Mouse (Mus musculus): ENCODE data around the gene Tcf19. TPM values are rescaled to one million over a fixed set of nuclear protein-coding genes. Genes with fewer than 3 reads are reported as not detected.
"Not testable (repeated sequence)": the region's sequence is repeated elsewhere in the genome, so short reads cannot be mapped to it uniquely, and the experiment has no call there.

The Tcf19 gene
- polyA plus RNA-seq, 1 experiment from 2014 or later, result 56.7 TPM

- H3K36me3 ChIP-seq, result peaks cover 40% of the 10 kb centered on the region
- peak overlapping the region; percentile 88 for H3K27ac ChIP-seq (replicated peaks)
- H3K27me3 ChIP-seq (ENCODE audit: low read depth, poor library complexity, severe bottlenecking), result 0 out of 2 replicates have a peak, but pooled peaks cover 8% of the 10 kb centered on the region
- H3K4me3 ChIP-seq, result peak overlapping the region; percentile 75
- H3K9me3 ChIP-seq (replicated peaks), result no peaks in the 10 kb centered on the region
- 12% methylated on average over 12 of the region's 12 CpGs for WGBS
- H3K4me1 ChIP-seq, result peaks cover 39% of the 10 kb centered on the region
- DNase-seq (ENCODE audit: low spot score), result no peak
These were observed 902 bp upstream of the Tcf19 start for GRCm38 (mm10) chr17:35517526-35517925.

- no peaks in the 10 kb centered on the region for H3K9me3 ChIP-seq (replicated peaks)
- H3K4me1 ChIP-seq, result peaks cover 39% of the 10 kb centered on the region
- peak overlapping the region; percentile 75 for H3K4me3 ChIP-seq
- peaks cover 33% of the 10 kb centered on the region for H3K36me3 ChIP-seq
- DNase-seq (ENCODE audit: low spot score), result peak; percentile 56
- peak overlapping the region; percentile 88 for H3K27ac ChIP-seq (replicated peaks)
- 0 out of 2 replicates have a peak, but pooled peaks cover 8% of the 10 kb centered on the region for H3K27me3 ChIP-seq (ENCODE audit: low read depth, poor library complexity, severe bottlenecking)
- 7% methylated on average over 25 of the region's 25 CpGs for WGBS
These were observed 548 bp downstream of the Tcf19 start for GRCm38 (mm10) chr17:35515911-35516640.

DNA sequence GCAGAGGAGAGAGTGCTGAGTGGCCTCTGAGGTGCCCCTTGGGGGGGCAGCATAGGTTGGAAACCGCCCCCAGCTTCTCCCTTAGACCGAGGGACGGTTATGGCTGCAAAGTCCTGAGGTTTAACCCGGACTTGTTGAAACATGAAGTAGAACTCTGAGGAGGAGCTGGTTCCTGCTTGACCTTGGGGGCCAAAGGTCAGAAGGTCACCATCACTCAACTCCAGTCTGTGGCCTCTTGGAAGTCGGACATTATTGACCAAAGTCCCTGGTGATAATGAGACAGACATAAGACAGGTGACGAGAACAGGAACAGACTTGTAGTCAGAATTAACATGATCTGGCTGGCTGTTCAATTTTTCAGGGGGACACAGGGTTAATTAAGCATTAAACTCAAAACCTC lies 1.9 kb downstream of the Tcf19 start:
- Histone ChIP-seq H3K4me3 (peak overlapping the region; percentile 75), H3K27me3 (ENCODE audit: low read depth, poor library complexity, severe bottlenecking) (peaks cover 8% of the 10 kb centered on the region; the same call in 1 of the 2 replicates), H3K36me3 (peaks cover 22% of the 10 kb centered on the region), H3K27ac (replicated peaks) (peak overlapping the region; percentile 58), H3K9me3 (replicated peaks) (no peaks in the 10 kb centered on the region), H3K4me1 (peaks cover 39% of the 10 kb centered on the region)
- 58% methylated on average over 6 of the region's 6 CpGs for WGBS
- DNase-seq (ENCODE audit: low spot score), result no peak

GRCm38 (mm10) chr17:35513886-35514285 lies 2.7 kb downstream of the Tcf19 start:
- H3K36me3 ChIP-seq, result peaks cover 22% of the 10 kb centered on the region
- H3K27me3 ChIP-seq (ENCODE audit: low read depth, poor library complexity, severe bottlenecking), result peaks cover 17% of the 10 kb centered on the region
- peak; percentile 77 for DNase-seq (ENCODE audit: low spot score)
- H3K27ac ChIP-seq (replicated peaks), result peak overlapping the region; percentile 58
- H3K4me1 ChIP-seq, result peaks cover 46% of the 10 kb centered on the region
- H3K9me3 ChIP-seq (replicated peaks), result no peaks in the 10 kb centered on the region
- peak overlapping the region; percentile 75; the same call in 1 of the 2 replicates for H3K4me3 ChIP-seq
- WGBS, result 21% methylated on average over 2 of the region's 2 CpGs

DNA sequence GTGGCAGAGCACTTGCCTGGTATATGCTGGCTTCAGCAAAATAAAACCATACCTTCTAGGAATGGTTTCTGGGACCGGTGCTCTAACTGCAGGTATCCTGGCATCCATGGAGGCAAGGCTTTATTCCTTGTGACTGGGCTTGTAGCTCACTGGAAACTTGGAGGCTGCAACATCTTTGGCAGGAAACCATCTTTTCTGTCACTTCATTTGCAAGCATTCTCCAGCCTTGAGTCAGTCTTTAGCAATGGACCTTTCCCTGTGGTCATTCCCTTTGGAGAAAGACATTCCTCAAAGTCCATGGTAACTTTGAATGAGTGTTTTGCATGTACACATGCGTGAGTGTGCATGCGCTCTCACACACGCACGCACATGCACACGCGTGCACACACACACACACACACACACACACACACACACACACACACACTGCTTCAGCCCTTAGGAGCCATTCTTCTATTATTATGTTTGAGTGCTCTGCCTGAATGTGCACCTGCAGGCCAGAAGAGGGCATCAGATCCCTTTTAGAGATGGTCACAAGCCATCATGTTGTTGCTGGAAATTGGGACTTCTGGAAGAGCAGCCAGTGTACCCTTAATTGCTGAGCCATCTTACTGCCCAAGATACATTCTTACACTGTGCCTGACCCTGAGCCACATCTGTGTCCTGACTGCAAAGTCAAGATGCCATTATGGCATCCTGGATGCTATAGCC lies 3.6 kb downstream of the Tcf19 start:
- Histone ChIP-seq H3K4me1 (peaks cover 40% of the 10 kb centered on the region), H3K4me3 (no peak overlapping the region), H3K27me3 (ENCODE audit: low read depth, poor library complexity, severe bottlenecking) (peaks cover 25% of the 10 kb centered on the region), H3K36me3 (peaks cover 22% of the 10 kb centered on the region), H3K9me3 (replicated peaks) (no peaks in the 10 kb centered on the region), H3K27ac (replicated peaks) (no peak overlapping the region)
- DNase-seq (ENCODE audit: low spot score), result no peak
- WGBS, result 95% methylated on average over 7 of the region's 7 CpGs

- Histone ChIP-seq H3K27ac (replicated peaks) (no peak overlapping the region), H3K36me3 (peaks cover 18% of the 10 kb centered on the region), H3K4me3 (no peak overlapping the region), H3K9me3 (replicated peaks) (no peaks in the 10 kb centered on the region), H3K27me3 (ENCODE audit: low read depth, poor library complexity, severe bottlenecking) (peaks cover 55% of the 10 kb centered on the region), H3K4me1 (peaks cover 27% of the 10 kb centered on the region)
- peak; percentile 44 for DNase-seq (ENCODE audit: low spot score)
- WGBS, result 37% methylated on average over 8 of the region's 8 CpGs
These were observed 7.3 kb downstream of the Tcf19 start for GRCm38 (mm10) chr17:35509284-35509683.

GRCm38 (mm10) chr17:35508279-35508678 lies 8.3 kb downstream of the Tcf19 start:
- DNase-seq (ENCODE audit: low spot score); H3K4me3 ChIP-seq; H3K9me3 ChIP-seq (replicated peaks); H3K27ac ChIP-seq (replicated peaks): not testable (repeated sequence)
- 53% methylated on average over 5 of the region's 5 CpGs for WGBS
- Histone ChIP-seq H3K36me3 (peaks cover 13% of the 10 kb centered on the region), H3K27me3 (ENCODE audit: low read depth, poor library complexity, severe bottlenecking) (peaks cover 65% of the 10 kb centered on the region), H3K4me1 (peaks cover 30% of the 10 kb centered on the region)

GRCm38 (mm10) chr17:35507556-35508260 lies 8.9 kb downstream of the Tcf19 start:
- Histone ChIP-seq H3K27ac (replicated peaks) (no peak overlapping the region), H3K4me3 (no peak overlapping the region), H3K9me3 (replicated peaks) (no peaks in the 10 kb centered on the region), H3K36me3 (peaks cover 7% of the 10 kb centered on the region), H3K4me1 (peaks cover 31% of the 10 kb centered on the region), H3K27me3 (ENCODE audit: low read depth, poor library complexity, severe bottlenecking) (peaks cover 69% of the 10 kb centered on the region)
- 22% methylated on average over 13 of the region's 13 CpGs for WGBS
- no peak for DNase-seq (ENCODE audit: low spot score)

GRCm38 (mm10) chr17:35506881-35507280 lies 9.7 kb downstream of the Tcf19 start:
- WGBS, result 9% methylated on average over 10 of the region's 10 CpGs
- Histone ChIP-seq H3K36me3 (no peaks in the 10 kb centered on the region), H3K4me3 (no peak overlapping the region), H3K27ac (replicated peaks) (no peak overlapping the region), H3K4me1 (peaks cover 39% of the 10 kb centered on the region), H3K9me3 (replicated peaks) (no peaks in the 10 kb centered on the region), H3K27me3 (ENCODE audit: low read depth, poor library complexity, severe bottlenecking) (peaks cover 78% of the 10 kb centered on the region)
- no peak for DNase-seq (ENCODE audit: low spot score)

DNA sequence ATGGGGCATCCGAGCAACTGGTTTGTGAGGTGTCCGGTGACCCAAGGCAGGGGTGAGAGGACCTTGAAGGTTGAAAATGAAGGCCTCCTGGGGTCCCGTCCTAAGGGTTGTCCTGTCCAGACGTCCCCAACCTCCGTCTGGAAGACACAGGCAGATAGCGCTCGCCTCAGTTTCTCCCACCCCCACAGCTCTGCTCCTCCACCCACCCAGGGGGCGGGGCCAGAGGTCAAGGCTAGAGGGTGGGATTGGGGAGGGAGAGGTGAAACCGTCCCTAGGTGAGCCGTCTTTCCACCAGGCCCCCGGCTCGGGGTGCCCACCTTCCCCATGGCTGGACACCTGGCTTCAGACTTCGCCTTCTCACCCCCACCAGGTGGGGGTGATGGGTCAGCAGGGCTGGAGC lies 10.8 kb downstream of the Tcf19 start, which contains the start of gene Pou5f1:
Gene Pou5f1, plus strand, starts transcription at position 243 of the 400 bp plus-strand sequence.
- DNase-seq (ENCODE audit: low spot score), result no peak
- H3K4me3 ChIP-seq, result no peak within 1 kb of the TSS
- no peaks in the 10 kb centered on the region for H3K9me3 ChIP-seq (replicated peaks)
- H3K27me3 ChIP-seq (ENCODE audit: low read depth, poor library complexity, severe bottlenecking), result peaks cover 84% of the 10 kb centered on the region
- peaks cover 39% of the 10 kb centered on the region for H3K4me1 ChIP-seq
- H3K27ac ChIP-seq (replicated peaks), result peak within 1 kb of the TSS; percentile 18; the same call in 1 of the 2 replicates
- no peaks in the 10 kb centered on the region for H3K36me3 ChIP-seq
- WGBS, result 12% methylated on average over 13 of the region's 13 CpGs

DNA sequence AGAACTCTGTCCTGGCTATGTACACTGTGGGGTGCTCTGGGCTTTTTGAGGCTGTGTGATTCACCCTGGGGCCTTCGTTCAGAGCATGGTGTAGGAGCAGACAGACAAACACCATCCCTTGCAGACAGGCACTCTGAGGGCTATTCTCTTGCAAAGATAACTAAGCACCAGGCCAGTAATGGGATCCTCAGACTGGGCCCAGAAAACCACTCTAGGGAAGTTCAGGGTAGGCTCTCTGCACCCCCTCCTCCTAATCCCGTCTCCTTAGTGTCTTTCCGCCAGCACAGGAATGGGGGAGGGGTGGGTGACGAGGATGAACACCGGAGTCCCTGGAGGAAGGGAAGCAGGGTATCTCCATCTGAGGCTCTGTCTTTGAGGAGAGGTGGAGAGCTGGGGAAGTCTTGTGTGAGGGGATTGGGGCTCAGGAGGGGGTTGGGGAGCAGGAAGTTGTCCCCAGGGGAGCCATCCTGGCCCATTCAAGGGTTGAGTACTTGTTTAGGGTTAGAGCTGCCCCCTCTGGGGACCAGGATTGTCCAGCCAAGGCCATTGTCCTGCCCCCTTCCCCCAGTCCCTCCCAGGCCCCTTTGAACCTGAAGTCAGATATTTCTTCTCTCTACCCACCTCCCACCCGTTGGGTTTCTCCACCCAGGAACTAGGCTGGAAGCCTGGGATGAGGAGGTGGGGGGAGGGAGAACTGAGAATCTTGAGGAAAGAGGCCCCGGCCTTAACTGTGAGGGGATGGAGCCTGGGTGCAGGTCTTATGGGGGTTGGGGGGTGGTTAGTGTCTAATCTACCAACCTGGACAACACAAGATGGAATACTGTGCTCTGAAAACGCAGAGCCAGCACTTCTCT lies 11.8 kb downstream of the Tcf19 start:
- 7% methylated on average over 8 of the region's 8 CpGs for WGBS
- no peak overlapping the region for H3K4me3 ChIP-seq
- no peak for DNase-seq (ENCODE audit: low spot score)
- peaks cover 87% of the 10 kb centered on the region for H3K27me3 ChIP-seq (ENCODE audit: low read depth, poor library complexity, severe bottlenecking)
- no peaks in the 10 kb centered on the region for H3K9me3 ChIP-seq (replicated peaks)
- peaks cover 39% of the 10 kb centered on the region for H3K4me1 ChIP-seq
- H3K36me3 ChIP-seq, result no peaks in the 10 kb centered on the region
- H3K27ac ChIP-seq (replicated peaks), result peak overlapping the region; percentile 18; the same call in 1 of the 2 replicates

GRCm38 (mm10) chr17:35503849-35504248 lies 12.8 kb downstream of the Tcf19 start:
- Histone ChIP-seq H3K27ac (replicated peaks) (no peak overlapping the region), H3K27me3 (ENCODE audit: low read depth, poor library complexity, severe bottlenecking) (peaks cover 78% of the 10 kb centered on the region), H3K4me3 (no peak overlapping the region), H3K4me1 (peaks cover 33% of the 10 kb centered on the region), H3K9me3 (replicated peaks) (no peaks in the 10 kb centered on the region), H3K36me3 (no peaks in the 10 kb centered on the region)
- no peak for DNase-seq (ENCODE audit: low spot score)
- 20% methylated on average over 5 of the region's 5 CpGs for WGBS

Data from midbrain, embryonic 10.5 days (tissue).